Mouse (Mus musculus): ENCODE measurements at regions not wholly inside any gene's neighbourhood (a gene's known extent, or its start where the extent isn't known, plus 50 kb on each side); places are given as distances from the start of the nearest gene placed in this dataset.
"Not testable (repeated sequence)": the region's sequence is repeated elsewhere in the genome, so short reads cannot be mapped to it uniquely, and the experiment has no call there.

DNA sequence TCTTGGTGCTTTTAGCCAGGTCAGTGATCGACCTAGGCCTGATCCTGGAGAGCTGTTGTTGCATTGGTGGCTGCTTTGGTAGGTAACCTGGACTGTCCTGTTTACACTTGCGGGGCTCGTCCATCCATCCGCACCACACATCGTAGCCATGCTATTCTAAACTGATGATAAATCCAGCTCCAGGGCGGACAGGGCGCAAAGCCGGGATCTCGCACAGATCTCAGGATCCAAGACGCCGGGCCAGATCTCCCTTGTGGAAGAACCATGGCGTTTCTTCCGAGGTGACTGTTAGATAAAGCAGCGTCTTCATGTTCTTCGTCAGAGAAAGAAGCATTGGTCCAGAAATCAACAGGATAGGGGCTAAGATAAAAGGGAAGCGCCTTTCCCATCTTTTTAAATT, 115.6 kb downstream of the Sec16b start:
- DNase-seq (ENCODE audit: low read depth, low spot score), result not testable (repeated sequence)

- no peak for DNase-seq (ENCODE audit: low read depth, low spot score)
Measured at GRCm38 (mm10) chr1:157632586-157632985, 126.1 kb downstream of the Sec16b start.

GRCm38 (mm10) chr1:157633470-157633869, 126.9 kb downstream of the Sec16b start:
- DNase-seq (ENCODE audit: low read depth, low spot score), result no peak

- DNase-seq (ENCODE audit: low read depth, low spot score), result no peak
Measured at GRCm38 (mm10) chr1:157635776-157636175, 129.2 kb downstream of the Sec16b start.

GRCm38 (mm10) chr1:157643524-157643923, 137.0 kb downstream of the Sec16b start:
- DNase-seq (ENCODE audit: low read depth, low spot score), result no peak

DNA sequence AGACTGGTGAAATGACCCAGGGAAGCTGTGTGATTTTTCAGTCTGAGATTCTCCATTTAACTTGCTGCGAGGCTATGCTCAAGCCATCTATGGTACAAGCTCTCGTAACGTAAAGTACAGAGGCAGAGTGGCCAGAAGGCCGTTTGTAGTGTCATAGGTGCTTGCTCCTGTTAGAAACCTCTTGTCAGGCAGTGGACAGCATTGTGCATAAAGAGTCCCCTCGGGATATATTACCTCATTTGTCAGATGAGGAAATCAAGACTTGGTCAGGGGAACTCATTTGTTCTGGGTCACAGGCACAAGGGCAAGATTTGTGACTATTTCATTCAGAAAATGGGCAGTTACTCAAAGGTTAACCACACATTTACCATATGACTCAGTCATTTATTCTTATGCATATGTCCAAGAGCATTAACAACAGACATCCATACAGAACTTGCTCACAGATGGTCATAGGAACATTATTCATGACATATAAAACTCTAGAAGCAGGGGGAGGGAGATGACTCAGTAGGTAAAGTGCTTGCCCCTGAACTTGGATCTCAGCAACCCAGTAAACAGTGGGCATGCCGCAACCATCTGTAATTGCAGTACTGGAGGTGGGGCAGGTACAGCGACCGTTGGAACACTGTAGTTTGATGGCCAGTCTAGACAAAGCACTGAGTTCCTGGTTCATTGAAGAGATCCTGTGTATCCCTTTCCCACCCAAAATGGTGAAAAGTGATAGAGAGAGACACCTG, 139.3 kb downstream of the Sec16b start:
- no peak for DNase-seq (ENCODE audit: low read depth, low spot score)

DNA sequence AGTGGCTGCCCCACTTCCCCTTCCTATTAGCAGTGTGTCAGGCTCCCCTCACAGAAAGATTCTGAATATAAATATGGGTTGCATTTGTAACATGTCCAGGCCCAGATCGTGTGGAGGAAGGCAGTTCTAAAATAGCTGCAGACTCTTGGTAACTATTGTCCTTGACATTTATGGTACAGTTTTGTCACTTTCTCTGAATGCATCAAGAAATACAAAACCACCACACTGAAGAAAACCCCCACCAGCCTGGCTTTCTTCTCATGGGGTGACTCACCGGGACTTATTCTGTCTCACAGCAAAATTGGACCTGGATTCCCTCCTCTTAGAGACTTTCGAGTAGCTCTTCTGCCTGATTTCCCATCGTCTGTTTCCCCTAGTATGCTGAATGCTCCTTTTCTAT, 148.9 kb downstream of the Sec16b start:
- DNase-seq (ENCODE audit: low read depth, low spot score), result no peak

GRCm38 (mm10) chr1:157669626-157670025, 163.1 kb downstream of the Sec16b start:
- no peak for DNase-seq (ENCODE audit: low read depth, low spot score)

- no peak for DNase-seq (ENCODE audit: low read depth, low spot score)
Measured at GRCm38 (mm10) chr1:157684356-157684755, 177.8 kb downstream of the Sec16b start.

DNA sequence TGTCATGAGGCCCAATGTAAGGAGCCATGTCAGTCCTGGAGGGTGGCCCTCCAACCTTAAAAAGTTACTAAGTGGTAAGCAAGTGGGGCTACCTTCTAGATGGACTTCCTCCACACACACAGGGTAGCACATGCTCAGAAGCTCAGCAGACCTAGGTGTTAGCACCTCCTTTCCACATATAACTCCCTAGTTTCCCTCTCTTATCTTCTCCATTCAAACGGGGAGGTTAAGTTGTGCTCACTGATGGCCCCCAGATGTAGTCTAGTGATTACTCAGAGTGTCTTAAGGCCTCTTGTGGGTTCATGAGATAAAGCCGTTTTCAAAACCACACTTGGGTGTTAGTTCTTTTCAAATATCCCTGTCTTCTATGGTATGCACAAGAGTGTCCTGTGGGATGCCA, 188.7 kb downstream of the Sec16b start:
- DNase-seq (ENCODE audit: low read depth, low spot score), result no peak

DNA sequence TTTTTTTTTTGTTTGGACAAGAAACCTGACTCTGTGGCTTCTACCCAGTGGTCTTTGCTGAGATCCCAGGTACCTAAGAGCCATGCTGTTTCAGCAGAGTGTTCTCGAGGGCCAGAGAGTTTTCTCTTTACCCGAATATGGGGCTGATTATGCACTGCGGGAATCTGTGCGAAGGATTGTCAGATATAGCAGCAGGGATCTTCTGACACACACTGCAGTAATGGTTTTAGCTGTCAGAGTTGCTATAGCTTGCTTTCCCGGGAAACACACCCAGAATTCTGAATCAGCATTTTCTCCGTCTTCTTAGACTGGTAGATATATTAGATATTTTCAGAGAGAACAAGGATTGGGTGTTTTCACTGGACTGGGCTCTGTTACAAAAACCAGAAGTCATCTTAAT, 197.1 kb downstream of the Sec16b start:
- DNase-seq (ENCODE audit: low read depth, low spot score), result no peak

DNA sequence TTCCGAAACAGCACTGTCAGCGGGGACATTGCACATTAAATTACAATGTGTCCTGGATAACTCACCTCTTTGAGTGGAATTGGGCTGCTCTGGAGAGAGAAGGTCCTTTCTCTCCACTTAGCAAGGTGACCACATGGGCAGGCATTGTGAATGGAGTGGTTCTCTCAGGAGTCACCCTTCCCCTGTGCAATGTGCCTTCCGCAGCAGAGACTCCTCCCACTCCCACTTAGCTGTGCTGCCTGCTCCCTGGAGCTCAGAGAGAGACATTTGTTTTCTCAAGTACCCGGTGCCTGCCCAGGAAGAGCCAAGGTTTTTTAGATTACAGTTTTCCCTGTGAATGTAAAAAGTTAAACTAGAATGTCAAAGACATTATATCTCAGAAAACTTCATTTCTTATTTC, 198.8 kb downstream of the Sec16b start:
- DNase-seq (ENCODE audit: low read depth, low spot score), result no peak

DNA sequence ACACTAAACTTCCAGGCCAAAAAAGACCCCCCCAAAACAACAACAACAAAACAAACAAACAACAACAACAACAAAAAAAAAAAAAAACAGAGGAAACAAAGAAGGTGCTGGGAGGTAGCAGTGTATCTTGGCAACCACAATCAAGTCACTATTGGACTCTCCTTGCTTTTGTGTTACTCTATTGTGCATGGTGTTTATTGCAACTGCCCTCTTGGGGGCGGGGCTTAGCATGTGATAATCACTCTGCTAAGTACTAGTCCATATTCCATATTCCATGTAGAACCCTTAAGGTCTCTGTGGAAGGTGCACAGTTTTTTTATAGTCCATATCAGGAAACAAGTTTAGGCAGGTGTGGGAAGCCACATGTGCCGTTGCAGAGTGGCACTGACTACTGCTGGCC, 200.7 kb downstream of the Sec16b start:
- DNase-seq (ENCODE audit: low read depth, low spot score), result no peak

DNA sequence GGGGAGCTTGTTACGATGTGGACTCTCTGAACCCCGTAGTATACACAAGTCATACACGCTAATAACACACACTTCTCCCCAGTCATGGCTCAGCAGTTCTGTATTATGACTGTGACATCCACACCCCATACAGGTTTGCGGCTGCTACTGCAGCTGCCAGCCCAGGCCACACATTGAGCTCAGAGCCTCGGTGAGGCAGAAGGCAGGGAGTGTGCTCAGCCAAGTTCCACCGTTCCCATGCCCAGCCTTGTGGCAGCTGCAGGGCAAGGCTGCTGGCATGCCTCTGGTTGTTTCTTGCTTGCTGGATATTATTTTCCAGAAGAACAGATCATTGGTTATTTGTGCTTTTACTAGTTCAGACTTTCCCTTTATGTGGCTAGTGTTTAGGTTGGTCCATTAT, 202.6 kb downstream of the Sec16b start:
- DNase-seq (ENCODE audit: low read depth, low spot score), result no peak

DNA sequence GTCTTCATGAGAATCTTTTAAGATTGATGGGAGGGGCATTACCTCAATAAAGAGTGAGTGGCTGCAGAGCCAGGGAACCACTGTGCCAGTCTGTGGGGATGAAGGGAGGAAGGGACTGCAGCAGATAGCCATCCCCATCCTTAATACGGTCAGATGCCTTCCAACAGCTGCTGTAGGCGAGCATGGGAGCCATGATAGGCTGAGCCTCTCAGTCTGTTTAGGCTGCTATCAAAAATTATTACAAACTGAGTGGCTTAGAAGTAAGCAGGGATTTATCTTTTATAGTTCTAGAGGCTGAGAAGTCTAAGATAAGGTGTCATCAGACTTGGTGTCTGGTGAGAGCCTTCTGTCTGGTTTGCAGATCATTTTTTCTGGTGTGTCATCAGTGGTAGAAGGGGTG, 204.3 kb downstream of the Sec16b start:
- no peak for DNase-seq (ENCODE audit: low read depth, low spot score)

GRCm38 (mm10) chr1:157712519-157712918, 206.0 kb downstream of the Sec16b start:
- DNase-seq (ENCODE audit: low read depth, low spot score), result no peak

DNA sequence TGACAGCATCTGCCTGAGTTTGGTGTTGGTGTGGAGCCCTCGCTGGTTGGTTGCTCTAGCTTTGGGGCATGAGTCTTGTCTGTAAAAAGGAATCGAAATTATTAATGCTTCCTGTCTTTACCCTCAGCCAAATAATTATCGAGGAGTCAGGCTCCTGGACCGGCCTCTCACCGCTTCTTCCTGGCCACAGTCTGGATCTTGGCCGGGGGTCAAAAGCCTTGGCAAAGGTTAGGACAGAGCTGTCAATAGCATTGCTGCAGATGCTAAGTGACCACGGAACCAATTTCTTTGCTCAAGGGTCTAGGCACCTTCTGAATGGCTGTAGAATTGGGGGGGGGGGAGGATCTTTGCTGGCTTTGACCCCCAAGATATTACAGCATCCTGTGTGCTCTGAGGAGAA, 207.3 kb downstream of the Sec16b start:
- no peak for DNase-seq (ENCODE audit: low read depth, low spot score)

DNA sequence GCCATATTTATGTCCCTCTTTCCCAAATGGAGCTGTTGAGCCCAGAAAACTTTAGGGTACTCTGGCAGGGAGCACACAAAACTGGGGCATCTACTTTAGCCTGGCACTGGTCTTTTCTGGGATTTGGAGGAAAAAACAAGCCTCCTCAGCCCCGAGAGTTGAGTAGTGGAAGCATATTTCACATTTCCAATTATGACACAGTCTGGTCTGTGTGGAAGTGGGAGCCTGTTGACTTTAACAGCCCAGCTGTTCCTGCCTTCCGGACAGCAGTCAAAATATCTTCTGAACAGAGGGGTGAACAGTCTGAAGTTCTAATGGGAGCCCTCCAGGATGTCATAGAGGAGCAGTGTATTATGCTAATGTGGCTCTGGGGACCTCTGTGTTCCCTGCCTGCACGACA, 209.1 kb downstream of the Sec16b start:
- no peak for DNase-seq (ENCODE audit: low read depth, low spot score)

- no peak for DNase-seq (ENCODE audit: low read depth, low spot score)
Measured at GRCm38 (mm10) chr1:157717131-157717530, 210.6 kb downstream of the Sec16b start.

DNA sequence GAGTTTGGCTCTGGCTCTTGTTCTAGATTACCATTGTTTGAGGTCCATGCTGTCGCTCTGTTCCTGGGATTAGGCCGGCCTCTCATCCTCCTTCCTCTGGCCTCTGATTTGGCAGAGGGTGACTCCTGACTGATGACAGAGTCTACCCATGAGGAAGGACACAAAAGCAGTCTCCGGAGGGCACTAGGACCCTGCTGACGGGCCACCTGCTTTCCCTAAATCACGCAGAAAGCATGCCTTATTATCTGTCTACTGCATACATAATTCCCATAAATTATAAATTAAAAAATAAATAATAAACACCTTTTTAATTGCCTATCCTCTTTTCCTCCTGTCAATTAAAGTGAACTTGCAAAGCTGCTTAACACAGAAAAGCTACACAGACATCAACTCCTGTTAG, 215.4 kb downstream of the Sec16b start:
- no peak for DNase-seq (ENCODE audit: low read depth, low spot score)

DNA sequence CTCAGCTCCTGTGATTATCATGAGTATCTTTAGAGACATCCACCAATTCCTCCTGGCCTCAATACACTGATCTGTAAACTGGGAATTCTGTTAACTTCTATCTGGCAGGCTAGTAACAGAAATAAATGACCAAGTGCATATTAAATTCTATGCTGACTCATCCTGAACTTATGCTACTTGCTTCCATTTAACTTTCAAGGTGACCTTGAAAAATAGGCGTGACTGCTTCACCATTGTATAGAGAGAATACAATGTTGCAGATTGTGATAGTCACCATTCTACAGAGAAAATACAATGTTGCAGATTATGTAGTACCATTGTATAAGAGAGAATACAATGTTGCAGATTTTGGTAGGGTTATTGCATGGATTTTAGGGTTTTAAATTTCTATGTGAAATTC, 224.6 kb downstream of the Sec16b start:
- DNase-seq (ENCODE audit: low read depth, low spot score), result no peak

GRCm38 (mm10) chr1:157740725-157741665, 234.5 kb downstream of the Sec16b start:
- no peak for DNase-seq (ENCODE audit: low read depth, low spot score)

DNA sequence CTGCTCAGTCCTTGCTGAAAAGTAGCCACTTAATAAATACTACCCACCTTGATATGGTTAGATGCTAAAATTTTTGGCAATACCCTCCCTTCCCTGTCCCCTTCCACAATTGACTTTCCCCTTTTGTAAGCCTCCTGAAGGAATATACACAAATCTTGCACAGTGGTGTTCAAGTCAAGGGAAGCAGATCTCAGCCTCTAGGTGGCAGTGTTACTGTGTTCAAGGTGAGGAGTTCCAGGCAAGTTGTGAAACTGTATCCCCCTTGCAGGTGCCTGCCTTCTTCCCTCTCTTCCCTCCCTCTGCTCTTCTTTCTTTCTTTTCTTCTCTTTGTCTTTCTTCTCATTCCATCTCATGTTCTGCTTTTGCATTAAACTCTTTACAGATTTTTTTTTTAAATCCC, 239.1 kb downstream of the Sec16b start:
- DNase-seq (ENCODE audit: low read depth, low spot score), result peak; percentile 41
